Mouse (Mus musculus) stomach, postnatal 0 days (tissue): ENCODE results near the gene Pard6b.

Experiments
- CTCF ChIP-seq: IDR thresholded peaks from 2 replicates; pipeline ENCODE4 v1.5.1; 2016; ENCODE audit warnings: antibody characterized with exemption, low read depth, mild to moderate bottlenecking, moderate library complexity
- EP300 ChIP-seq: optimal IDR thresholded peaks from 2 replicates; pipeline ENCODE3; 2016; ENCODE audit warnings: antibody characterized with exemption

- TF ChIP-seq CTCF, result no peak
- no peak for TF ChIP-seq EP300
These were observed 6.0 kb downstream of the Pard6b start for GRCm38 (mm10) chr2:168086839-168087238.
